Mouse (Mus musculus) kidney, embryonic 15.5 days (tissue): ENCODE measurements around the gene Klrc3. TPM values are rescaled to one million over a fixed set of nuclear protein-coding genes. Genes with fewer than 3 reads are reported as not detected.
"Not testable (repeated sequence)": the region's sequence is repeated elsewhere in the genome, so short reads cannot be mapped to it uniquely, and the experiment has no call there.

Source experiments
- ATAC-seq: fragments of 200-750 bp; cut with Nextera tagmentation; replicated peaks from 2 replicates; pipeline ENCODE4 v1.8.0; 2017; ENCODE audit warnings: moderate TSS enrichment; ENCODE audit not compliant: low FRiP score
- H3K27ac ChIP-seq: fragments of 300-500 bp; sonication (generic); 2 replicates; pipeline ENCODE4 v1.5.1; 2015; ENCODE audit warnings: mild to moderate bottlenecking, inconsistent platforms
- H3K27me3 ChIP-seq: fragments of 300-500 bp; sonication (generic); 2 replicates; pipeline ENCODE4 v1.6.1; 2015; ENCODE audit warnings: inconsistent platforms
- H3K36me3 ChIP-seq: fragments of 300-500 bp; sonication (generic); 2 replicates; pipeline ENCODE4 v1.6.1; 2015; ENCODE audit warnings: inconsistent platforms
- H3K4me1 ChIP-seq: fragments of 300-500 bp; sonication (generic); 2 replicates; pipeline ENCODE4 v1.6.1; 2015; ENCODE audit warnings: inconsistent platforms
- H3K4me2 ChIP-seq: fragments of 300-500 bp; sonication (generic); 2 replicates; pipeline ENCODE4 v1.6.1; 2015; ENCODE audit warnings: moderate library complexity, mild to moderate bottlenecking, inconsistent platforms
- H3K4me3 ChIP-seq: fragments of 300-500 bp; sonication (generic); replicated peaks from 2 replicates; pipeline ENCODE4 v1.5.1; 2015; ENCODE audit warnings: mild to moderate bottlenecking, inconsistent platforms
- H3K9ac ChIP-seq: fragments of 300-500 bp; sonication (generic); 2 replicates; pipeline ENCODE4 v1.6.1; 2015; ENCODE audit warnings: mild to moderate bottlenecking, inconsistent platforms
- H3K9me3 ChIP-seq: fragments of 300-500 bp; sonication (generic); replicated peaks from 2 replicates; pipeline ENCODE4 v1.6.1; 2016; ENCODE audit warnings: inconsistent platforms
- WGBS: fragments of 180-500 bp; shearing (Covaris S2); methylation state at CpG from one replicate; pipeline ENCODE4 v1.1.7; 2015; ENCODE audit warnings: mixed read lengths; 5-methylcytosine and 5-hydroxymethylcytosine counted together
- polyA plus RNA-seq: library from polyadenylated mRNA; unstranded; fragments of >200 nt; fragmentation: Nextera tagmentation; extraction: Ambion mirVana; gene quantifications from 2 replicates; pipeline ENCODE4 v1.2.1, GENCODE M21; 2015

Gene Klrc3
- not detected in 2 replicates for polyA plus RNA-seq

- not testable (repeated sequence) for ATAC-seq, H3K4me3 ChIP-seq, H3K9me3 ChIP-seq, H3K4me2 ChIP-seq, H3K27me3 ChIP-seq, H3K27ac ChIP-seq, H3K9ac ChIP-seq, H3K36me3 ChIP-seq, H3K4me1 ChIP-seq
- 84% methylated on average over 3 of the region's 3 CpGs for WGBS
These were observed at the start of gene Klrc3 for GRCm38 (mm10) chr6:129643237-129643636. Klrc3 (minus strand) TSS chr6:129643337.

- 45% methylated on average over 10 of the region's 10 CpGs for whole genome bisulfite sequencing
- not testable (repeated sequence) for H3K9me3 ChIP-seq, H3K4me3 ChIP-seq, H3K36me3 ChIP-seq, H3K4me1 ChIP-seq, H3K27ac ChIP-seq, H3K4me2 ChIP-seq, H3K27me3 ChIP-seq, H3K9ac ChIP-seq, ATAC-seq
These were observed 48.3 kb upstream of the Klrc3 start for GRCm38 (mm10) chr6:129691436-129691835.

- Histone ChIP-seq H3K9me3 (no peaks in the 10 kb centered on the region), H3K27me3 (no peaks in the 10 kb centered on the region), H3K36me3 (no peaks in the 10 kb centered on the region), H3K4me3 (no peak overlapping the region), H3K27ac (no peak overlapping the region), H3K4me1 (no peaks in the 10 kb centered on the region), H3K9ac (no peak overlapping the region), H3K4me2 (no peak overlapping the region)
- WGBS: 50% methylated on average over 1 of the region's 1 CpGs
- ATAC-seq: 0 out of 2 replicates have a peak, but pooled peaks have one; percentile 29
These were observed 37.2 kb upstream of the Klrc3 start for GRCm38 (mm10) chr6:129680379-129680778.

- Histone ChIP-seq H3K4me3 (no peak within 1 kb of the TSS), H3K27me3 (no peaks in the 10 kb centered on the region), H3K4me2 (no peak within 1 kb of the TSS), H3K9me3 (no peaks in the 10 kb centered on the region), H3K9ac (no peak within 1 kb of the TSS), H3K4me1 (no peaks in the 10 kb centered on the region), H3K27ac (no peak within 1 kb of the TSS), H3K36me3 (no peaks in the 10 kb centered on the region)
- ATAC-seq: no peak
- WGBS: 87% methylated on average over 3 of the region's 3 CpGs
These were observed 35.7 kb upstream of the Klrc3 start, which contains the start of gene Klrc1 for GRCm38 (mm10) chr6:129678873-129679272. Klrc1 (minus strand) TSS chr6:129678973.

- no CpG with 5 or more reads among the region's 3 CpGs for whole genome bisulfite sequencing
- ATAC-seq, H3K27me3 ChIP-seq: not testable (repeated sequence)
These were observed 18.2 kb upstream of the Klrc3 start for GRCm38 (mm10) chr6:129661301-129661700.

GRCm38 (mm10) chr6:129660589-129660988 is 17.5 kb upstream of the Klrc3 start, which contains the start of gene Klrc2:
Klrc2 (minus strand) TSS chr6:129660689.
- WGBS: 81% methylated on average over 4 of the region's 4 CpGs

More at GRCm38 (mm10) chr6:129661301-129661700, 18.2 kb upstream of the Klrc3 start:
- H3K9me3 ChIP-seq, H3K36me3 ChIP-seq, H3K4me1 ChIP-seq, H3K27ac ChIP-seq, H3K4me2 ChIP-seq, H3K9ac ChIP-seq, H3K4me3 ChIP-seq: not testable (repeated sequence)

GRCm38 (mm10) chr6:129644054-129644453 is 917 bp upstream of the Klrc3 start:
- H3K36me3 ChIP-seq, H3K9ac ChIP-seq, H3K27me3 ChIP-seq, H3K4me2 ChIP-seq, H3K4me3 ChIP-seq, H3K9me3 ChIP-seq, H3K4me1 ChIP-seq, H3K27ac ChIP-seq, ATAC-seq: not testable (repeated sequence)
- no CpG with 5 or more reads among the region's 3 CpGs for WGBS

More at GRCm38 (mm10) chr6:129660589-129660988, 17.5 kb upstream of the Klrc3 start, which contains the start of gene Klrc2:
- H3K9ac ChIP-seq, H3K4me3 ChIP-seq, H3K36me3 ChIP-seq, H3K9me3 ChIP-seq, H3K4me1 ChIP-seq, H3K4me2 ChIP-seq, H3K27me3 ChIP-seq, H3K27ac ChIP-seq, ATAC-seq: not testable (repeated sequence)

GRCm38 (mm10) chr6:129631046-129631445 is 12.1 kb downstream of the Klrc3 start:
- H3K4me3 ChIP-seq, H3K36me3 ChIP-seq, H3K4me1 ChIP-seq, H3K27me3 ChIP-seq, ATAC-seq, H3K4me2 ChIP-seq, H3K9ac ChIP-seq, H3K27ac ChIP-seq, H3K9me3 ChIP-seq: not testable (repeated sequence)
- WGBS: 77% methylated on average over 2 of the region's 2 CpGs

GRCm38 (mm10) chr6:129623735-129624134 is 19.4 kb downstream of the Klrc3 start, which contains the start of gene Klrk1:
Klrk1 (minus strand) TSS chr6:129623864.
- WGBS: 84% methylated on average over 4 of the region's 4 CpGs
- Histone ChIP-seq H3K4me1 (no peaks in the 10 kb centered on the region), H3K36me3 (no peaks in the 10 kb centered on the region), H3K4me3 (no peak within 1 kb of the TSS), H3K27me3 (no peaks in the 10 kb centered on the region), H3K4me2 (no peak within 1 kb of the TSS), H3K9me3 (no peaks in the 10 kb centered on the region), H3K27ac (no peak within 1 kb of the TSS), H3K9ac (no peak within 1 kb of the TSS)
- no peak for ATAC-seq

GRCm38 (mm10) chr6:129608372-129608771 is 34.8 kb downstream of the Klrc3 start:
- H3K9me3 ChIP-seq: no peaks in the 10 kb centered on the region
- no peak for ATAC-seq
- no peak overlapping the region for H3K4me3 ChIP-seq
- H3K27ac ChIP-seq: no peak overlapping the region
- H3K4me2 ChIP-seq: no peak overlapping the region
- no peak overlapping the region for H3K9ac ChIP-seq
- no peaks in the 10 kb centered on the region for H3K27me3 ChIP-seq
- no peaks in the 10 kb centered on the region for H3K4me1 ChIP-seq
- no peaks in the 10 kb centered on the region for H3K36me3 ChIP-seq

- Histone ChIP-seq H3K4me1 (no peaks in the 10 kb centered on the region), H3K36me3 (no peaks in the 10 kb centered on the region), H3K9ac (no peak within 1 kb of the TSS), H3K4me2 (no peak within 1 kb of the TSS), H3K27ac (no peak within 1 kb of the TSS), H3K4me3 (no peak within 1 kb of the TSS), H3K27me3 (no peaks in the 10 kb centered on the region), H3K9me3 (no peaks in the 10 kb centered on the region)
- WGBS: 85% methylated on average over 3 of the region's 3 CpGs
- ATAC-seq: no peak
These were observed 51.6 kb downstream of the Klrc3 start, which contains the start of gene Klrd1 for GRCm38 (mm10) chr6:129591508-129591907. Klrd1 (plus strand) TSS chr6:129591782.
